Mouse (Mus musculus) MN1 (cell line): ENCODE results near the gene Adcyap1r1.

ENCODE experiments used
- DNase-seq: peaks from one replicate; pipeline ENCODE4 v3.0.0-alpha.2; 2016; ENCODE audit warnings: low spot score

Gene Adcyap1r1

DNA sequence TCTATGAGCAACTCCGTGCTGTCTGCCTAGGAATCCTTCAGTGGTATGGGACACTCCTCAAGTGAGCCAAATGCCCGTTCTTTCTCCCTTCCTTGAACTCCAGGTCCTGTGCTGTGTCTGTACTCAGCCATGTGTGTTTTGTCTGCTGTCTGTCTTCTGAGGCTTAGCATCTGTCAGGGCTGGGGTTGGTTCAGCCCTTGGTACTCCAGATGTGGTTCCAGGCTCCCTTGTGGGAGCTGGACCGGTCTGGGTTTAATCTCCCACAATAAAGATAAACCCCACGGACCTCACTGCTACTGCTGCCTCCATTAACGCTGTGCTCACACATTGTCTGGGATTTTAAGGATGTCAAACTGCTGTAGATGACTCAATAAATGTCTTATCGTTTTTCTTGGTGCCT is 49.3 kb downstream of the Adcyap1r1 start:
- DNase-seq, result peak; percentile 49

DNA sequence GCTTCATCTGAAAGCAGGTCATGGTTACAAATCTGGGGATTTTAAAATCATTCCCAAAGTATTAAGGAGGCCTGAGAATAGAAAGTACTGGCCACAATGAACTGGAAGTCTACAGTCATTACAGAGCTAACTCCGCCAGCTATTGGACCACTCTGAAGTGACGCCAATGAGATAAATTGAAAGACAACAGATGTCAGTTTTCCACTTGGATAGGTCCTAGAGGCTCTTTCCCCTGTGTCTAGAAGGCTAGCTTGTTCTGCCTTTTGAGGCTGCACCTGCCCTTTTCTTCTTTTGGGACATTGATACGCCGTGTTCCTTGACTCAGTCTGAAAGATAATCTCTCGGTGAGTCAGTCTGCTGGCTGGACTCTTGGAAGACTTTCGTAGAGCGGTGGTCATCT is 50.5 kb downstream of the Adcyap1r1 start:
- DNase-seq, result no peak

DNA sequence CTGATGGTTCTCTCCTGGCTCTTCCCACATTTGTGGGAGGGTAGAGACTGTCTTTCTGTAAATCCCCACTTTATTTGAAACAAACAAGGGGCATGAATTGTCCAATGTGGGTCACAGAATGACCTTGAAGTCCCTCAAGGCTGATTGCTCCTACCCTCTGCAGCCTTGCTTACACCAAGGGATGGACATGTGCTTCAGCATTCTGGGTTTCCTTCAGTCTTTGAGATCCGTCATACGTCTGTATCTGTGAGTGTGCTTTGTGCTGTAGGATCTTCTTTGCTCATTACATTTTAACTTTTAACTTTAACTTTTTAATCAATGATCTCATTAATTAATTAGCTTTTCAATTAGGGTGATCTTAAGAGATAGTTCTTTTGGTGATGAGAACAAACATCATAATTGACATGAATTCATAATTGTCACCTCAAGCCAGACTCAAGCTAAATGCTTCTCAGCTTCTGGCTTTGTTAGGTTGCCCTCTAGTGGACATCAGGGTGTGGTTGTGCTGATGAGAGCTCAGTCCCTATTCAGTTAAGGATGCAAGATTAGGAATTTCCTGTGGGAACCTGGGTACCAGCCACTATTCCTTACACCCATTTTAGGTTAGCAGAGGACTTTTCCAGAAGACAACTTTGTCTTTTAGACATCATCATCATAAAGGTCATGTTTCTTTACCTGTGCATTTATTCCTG is 53.2 kb downstream of the Adcyap1r1 start:
- peak; percentile 66 for DNase-seq

DNA sequence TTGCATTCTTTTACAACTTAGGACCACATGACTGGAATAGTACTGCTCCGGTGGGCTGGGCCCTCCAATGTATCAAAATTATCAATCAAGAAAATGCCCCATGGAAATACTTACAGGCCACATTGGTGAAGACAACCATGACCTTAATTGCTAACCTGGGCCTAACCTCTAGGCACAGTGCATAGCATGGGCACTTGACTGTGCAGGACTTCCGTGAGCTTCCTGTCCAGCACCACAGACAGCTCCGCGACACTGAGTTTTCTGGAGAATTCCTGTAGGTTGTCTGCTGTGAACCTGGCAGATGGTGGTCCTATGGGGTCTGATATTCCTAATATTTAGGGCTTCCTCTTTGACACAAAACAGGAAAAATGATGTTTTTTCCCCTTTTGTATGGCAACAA is 54.7 kb downstream of the Adcyap1r1 start:
- DNase-seq, result no peak

DNA sequence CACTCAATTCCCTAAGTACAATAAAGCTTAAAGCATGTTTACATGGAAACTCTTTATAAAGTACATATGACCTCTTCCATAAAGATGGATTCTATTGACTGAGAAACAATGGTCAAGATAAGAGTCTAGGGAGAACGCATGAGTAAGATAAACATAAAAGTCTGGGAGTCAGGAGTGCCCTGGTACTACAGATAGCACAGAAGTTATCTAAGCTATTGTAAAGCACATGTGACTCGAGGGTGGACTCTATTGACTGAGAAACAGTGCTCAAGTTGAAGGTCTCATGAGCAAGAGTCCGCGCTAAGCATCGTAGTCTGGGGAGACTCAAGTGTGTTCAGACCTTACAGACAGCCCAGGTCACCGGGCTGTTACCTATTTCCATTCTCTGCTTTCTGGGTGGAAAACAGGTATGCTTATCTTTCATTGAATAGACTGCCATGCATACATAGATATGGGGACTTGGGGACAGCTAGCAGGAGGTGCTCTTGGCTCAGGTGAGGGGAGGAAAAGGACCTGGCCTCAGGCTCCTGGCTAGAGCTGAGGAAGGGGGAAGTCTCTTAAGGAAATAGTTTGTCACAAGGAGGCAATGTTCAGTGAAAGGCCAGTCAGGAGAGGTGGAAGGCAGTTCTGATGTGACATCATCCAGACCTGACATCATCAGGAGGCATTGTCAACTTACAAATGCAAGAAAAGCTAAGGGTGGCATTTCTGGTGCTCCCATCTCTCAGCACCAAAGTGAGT is 57.5 kb downstream of the Adcyap1r1 start:
- no peak for DNase-seq

DNA sequence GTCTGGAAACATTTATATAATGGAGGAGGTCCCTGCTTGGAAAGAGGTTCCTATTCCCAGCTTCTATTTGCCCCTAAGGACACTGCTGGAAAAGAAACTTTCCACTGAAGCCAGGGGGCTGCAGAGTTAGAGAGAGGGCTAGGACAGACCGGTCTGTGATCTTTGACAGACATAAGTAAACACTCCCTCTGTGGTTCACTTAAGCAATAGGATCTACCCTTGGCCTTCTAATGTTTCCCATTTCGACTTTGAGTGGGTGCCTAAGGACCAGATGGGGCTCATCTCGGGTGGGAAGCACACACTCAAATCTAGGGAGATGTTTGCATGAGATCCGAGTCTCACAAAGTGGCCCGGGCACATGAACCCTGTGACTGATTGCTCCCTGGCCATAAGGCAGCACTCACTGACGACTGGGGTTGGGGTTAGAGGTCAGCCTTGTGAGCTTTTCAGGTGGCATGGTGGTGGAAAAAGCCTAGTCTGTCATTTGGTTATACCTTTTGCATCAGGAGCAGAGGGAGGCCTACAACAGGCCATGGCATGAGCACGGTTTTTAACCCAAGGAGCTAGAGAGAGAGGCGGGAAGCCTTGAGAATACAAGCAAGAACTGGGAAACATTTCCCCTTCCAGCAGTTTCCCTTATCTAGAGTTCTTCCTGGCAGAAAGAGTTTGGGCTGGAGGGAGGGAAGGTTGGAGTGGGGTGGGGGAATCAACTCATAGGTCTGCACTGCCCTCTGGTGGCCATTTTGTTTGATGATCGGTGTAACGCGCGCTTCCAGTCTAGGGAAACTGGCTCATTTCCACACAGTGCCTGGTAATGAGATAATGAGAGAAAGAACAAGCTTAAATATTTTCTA is 59.7 kb downstream of the Adcyap1r1 start:
- DNase-seq, result peak; percentile 50

DNA sequence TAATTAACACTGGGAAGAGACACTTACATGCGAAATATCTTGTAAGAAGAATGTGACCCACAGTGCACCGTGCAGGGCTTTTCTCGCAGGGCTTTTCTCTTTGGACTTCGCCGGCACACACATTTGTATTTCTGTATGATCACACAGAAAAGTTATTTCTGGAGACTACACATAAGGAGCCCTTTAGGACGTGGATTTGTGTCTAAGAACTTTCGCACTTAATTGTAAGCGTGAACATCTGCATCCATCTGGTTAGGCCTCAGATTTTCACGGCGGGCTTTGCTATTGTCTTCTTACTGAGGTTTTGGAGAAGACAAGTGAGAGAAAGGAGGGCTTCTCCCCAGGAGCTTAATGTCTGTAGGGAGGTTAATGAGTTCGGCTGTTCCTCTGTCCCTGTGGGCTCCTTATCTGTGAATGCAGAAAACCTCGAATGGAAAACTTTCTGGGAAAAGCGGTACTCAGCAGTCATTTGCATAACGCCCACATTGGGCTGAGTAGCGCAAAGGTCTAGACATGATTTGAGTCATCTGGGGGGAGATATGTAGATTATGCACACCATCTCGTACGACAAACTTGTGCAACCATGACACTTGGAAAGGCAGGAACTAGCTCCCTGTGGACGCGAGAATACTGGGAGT is 60.4 kb downstream of the Adcyap1r1 start:
- DNase-seq, result no peak

DNA sequence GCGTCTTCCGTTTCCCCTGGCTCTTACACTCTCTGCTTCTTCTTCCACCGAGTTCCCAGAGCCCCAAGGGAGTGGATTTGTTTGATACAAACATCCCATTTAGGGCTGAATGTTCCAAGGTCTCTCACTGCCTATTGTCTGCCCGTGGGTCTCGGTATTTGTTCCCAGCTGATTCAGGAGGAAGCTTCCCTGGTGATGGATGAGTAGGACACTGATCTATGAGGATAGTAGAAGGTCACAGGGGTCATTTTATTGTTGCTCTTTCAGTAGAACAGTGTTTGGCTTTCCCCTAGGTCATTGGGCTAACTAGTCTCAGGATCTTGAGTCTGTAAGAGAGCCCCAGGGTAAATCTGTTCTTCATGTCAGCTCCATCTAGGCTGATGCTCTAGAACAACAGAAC is 61.7 kb downstream of the Adcyap1r1 start:
- DNase-seq, result no peak

DNA sequence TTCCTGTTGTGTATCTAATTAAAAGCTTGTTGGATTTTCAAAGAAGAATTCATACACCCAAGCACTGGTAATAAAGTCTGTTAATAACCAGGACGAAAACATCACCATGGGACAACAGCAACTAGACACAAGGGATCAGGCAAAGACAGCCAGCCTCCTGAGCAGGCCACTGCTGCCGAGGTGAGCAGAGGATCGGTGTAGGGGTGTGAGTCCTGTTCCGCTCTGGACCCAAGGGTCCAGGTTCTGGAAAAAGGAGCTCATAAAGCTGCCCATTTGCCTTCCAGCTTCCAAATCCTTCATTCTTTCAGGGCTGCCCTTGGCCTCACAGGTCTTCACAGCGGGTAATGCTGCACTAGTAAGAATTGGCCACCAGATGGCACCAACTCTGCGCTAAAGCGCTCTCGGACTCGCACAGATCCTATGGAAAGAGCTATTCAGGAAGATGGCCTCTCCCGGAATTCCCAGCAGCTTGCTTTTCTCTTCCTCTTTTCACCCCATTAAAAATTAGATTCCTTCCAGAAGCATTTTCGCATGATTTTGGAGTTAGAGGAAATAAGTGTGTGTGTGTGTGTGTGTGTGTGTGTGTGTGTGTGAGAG is 67.9 kb downstream of the Adcyap1r1 start:
- DNase-seq, result peak; percentile 75

DNA sequence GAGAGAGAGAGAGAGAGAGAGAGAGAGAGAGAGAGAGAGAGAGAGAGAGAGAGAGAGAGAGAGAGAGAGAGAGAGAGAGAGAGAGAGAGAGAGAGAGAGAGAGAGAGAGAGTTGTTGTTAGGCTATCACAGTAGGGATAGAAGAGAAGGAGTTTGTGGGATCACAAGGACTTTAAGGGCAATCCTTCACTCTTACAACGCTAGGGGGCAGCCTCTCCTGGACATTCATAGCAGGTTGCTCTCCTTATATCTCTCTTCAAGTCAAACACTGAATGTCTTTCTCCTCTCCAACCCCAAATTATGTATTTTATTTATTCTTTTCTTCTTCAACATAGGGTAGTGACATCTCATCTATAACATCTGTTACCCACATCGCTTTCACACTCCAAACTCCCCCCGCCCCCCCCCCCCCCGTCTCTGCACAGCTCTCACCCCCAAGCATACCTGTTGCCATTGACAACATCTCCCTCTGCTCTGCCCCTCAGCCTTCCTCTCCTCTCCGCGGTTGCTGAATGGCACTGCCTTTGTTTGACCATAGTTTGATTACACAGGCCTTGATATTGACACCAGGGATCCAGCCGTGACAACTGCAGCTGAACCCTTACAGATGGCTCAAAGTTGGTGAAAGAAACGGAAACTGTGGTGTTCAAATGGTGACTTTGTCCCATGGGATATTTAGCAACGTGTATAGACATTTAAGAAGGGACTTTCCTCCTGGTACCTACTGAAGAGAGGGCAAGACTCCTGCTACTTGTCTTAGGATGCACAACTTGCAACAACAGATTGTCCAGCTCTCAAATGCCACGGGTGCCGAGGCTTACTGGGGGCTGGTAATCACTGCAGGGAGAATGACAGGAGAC is 68.7 kb downstream of the Adcyap1r1 start:
- DNase-seq, result peak; percentile 21

DNA sequence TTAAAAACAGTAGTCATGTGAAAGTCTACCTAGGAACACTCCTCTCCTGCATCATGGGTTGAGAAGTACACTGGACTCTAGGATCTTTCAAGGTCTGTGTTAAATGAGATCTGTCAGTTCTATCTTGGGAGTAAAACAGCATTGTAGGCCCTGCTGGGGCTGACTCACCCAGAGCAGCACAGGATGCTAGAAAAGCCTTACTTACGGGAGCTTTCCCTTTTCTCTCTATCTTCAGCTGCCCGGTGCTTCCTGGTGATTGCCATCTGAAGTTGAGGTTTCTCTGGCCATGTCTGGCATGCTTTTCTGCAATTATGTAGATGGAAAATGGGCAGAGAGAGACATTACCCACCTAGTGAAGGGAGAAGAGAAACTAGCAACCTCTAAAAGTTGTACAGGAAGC is 84.7 kb downstream of the Adcyap1r1 start:
- DNase-seq, result no peak

DNA sequence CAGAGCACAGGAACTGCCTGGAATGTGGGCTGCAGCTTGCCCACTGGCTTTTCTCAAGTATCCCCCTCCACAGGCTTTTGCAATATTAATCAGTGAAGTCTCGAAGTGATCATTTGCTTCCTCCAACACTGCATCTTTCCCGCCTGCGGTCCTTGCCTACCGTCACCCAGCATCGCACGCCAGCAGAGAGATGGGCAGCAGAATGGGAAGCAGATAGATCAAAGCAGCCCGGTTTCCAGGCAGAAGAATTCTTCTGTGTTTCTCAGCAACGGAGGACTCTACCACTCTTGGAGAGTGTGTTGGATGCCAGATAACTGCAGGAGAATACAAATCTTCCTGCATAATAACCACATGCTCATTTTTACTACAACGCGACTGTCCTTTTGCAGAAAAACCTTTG is 87.4 kb downstream of the Adcyap1r1 start:
- DNase-seq, result no peak

DNA sequence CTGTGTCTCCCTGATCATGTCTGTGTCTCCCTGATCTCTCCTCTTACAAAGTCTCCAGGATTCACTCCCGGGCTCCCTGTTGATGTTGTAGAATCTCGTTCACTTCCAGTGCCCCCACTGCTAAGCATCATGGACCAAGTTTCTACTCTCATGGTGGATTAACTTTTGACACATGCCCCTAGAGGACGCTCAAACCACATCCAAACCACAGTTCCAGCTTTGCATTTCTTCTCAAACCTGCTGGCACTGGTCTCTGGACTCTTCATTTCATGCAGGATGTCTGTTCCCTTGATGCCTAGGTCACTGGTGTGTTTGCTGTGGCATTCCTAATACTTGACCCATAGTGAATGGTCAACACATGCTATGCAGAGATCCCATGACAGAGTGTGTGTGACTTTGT is 90.6 kb downstream of the Adcyap1r1 start:
- no peak for DNase-seq

DNA sequence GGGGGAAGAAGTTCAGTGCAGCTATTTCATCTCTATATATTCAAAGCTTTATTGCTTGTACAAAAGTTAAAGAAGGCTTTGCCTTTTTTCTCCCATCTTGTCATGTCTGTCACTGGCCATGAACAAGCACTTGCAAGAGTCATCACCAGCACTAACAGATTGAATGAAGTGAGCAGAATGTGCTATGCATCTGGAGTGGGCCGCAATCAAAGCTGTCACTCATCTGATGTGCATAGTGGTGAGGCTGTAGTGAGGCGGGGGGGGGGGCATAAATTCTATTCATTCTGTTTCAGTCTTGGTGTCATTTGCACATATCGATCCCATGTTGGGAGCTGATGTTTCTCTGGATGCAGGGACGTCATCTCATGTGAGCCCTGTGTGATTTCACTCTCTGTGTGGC is 91.6 kb downstream of the Adcyap1r1 start:
- DNase-seq, result no peak

DNA sequence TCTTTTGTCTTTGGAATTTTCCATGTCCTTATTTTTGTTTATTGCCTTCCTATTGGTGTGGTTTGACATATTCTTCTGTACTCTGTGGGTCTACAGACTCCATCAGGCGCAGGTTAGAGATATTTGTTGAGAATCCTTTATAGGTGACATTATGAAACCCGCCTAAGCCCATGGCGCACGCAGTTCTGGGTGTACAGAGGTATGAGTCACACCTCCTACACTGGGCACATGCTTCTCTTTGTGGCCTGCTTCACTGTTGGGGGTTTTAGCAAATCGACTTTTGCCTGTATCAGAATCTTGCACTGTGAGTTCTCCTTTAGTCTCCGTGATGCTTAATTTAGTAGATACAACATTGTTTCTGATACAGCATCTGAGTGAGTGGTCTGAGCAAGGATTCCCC is 97.4 kb downstream of the Adcyap1r1 start:
- no peak for DNase-seq

DNA sequence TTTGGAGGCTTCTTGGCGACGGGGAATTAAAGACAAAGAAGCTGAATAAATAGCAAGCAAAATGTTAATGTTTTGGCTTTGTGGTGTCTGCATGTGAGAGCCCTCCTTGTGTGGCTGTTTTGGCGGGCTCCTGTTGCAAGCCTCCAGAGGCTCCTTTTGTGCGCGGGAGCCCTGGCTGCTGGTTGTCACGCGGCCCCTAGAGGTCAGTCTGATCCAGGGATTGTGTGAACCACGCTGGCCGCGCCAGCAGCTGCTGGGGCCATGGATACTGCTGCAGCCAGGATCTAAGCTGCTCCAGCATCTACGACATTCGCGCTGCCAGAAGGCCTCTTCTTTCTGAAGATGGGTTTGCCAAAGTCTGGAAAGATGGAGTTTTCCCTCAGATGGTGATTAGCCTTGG is 99.1 kb downstream of the Adcyap1r1 start:
- no peak for DNase-seq
